Mouse (Mus musculus): ENCODE results near the gene Fabp1. TPM values are rescaled to one million over a fixed set of nuclear protein-coding genes. Genes with fewer than 3 reads are reported as not detected.

Fabp1 gene
- polyA plus RNA-seq, 1 experiment from 2014 or later, result not detected

- WGBS, result 75% methylated on average over 6 of the region's 6 CpGs
- H3K27ac ChIP-seq (ENCODE audit: low read depth), result no peak overlapping the region
- no peaks in the 10 kb centered on the region for H3K27me3 ChIP-seq (ENCODE audit: insufficient read depth, low read length)
- H3K9ac ChIP-seq, result no peak overlapping the region
- no peaks in the 10 kb centered on the region for H3K36me3 ChIP-seq (ENCODE audit: insufficient read depth)
- ATAC-seq (ENCODE audit: insufficient read depth), result no peak
- no peak for TF ChIP-seq CTCF (IDR thresholded peaks at IDR 0.05; ENCODE audit: low read depth)
- DNase-seq, result no peak
- H3K4me2 ChIP-seq, result no peak overlapping the region
- no peak overlapping the region for H3K4me3 ChIP-seq (ENCODE audit: low read depth, low read length)
- no peaks in the 10 kb centered on the region for H3K4me1 ChIP-seq (ENCODE audit: insufficient read depth)
- no peaks in the 10 kb centered on the region for H3K9me3 ChIP-seq (ENCODE audit: low read depth, low read length)
These were observed 6.4 kb upstream of the Fabp1 start for GRCm38 (mm10) chr6:71193151-71193740.

GRCm38 (mm10) chr6:71196107-71196506 lies 3.5 kb upstream of the Fabp1 start:
- TF ChIP-seq CTCF (IDR thresholded peaks at IDR 0.05; ENCODE audit: low read depth), result no peak
- Histone ChIP-seq H3K4me1 (ENCODE audit: insufficient read depth) (no peaks in the 10 kb centered on the region), H3K9ac (no peak overlapping the region), H3K4me3 (ENCODE audit: low read depth, low read length) (no peak overlapping the region), H3K4me2 (no peak overlapping the region), H3K27ac (ENCODE audit: low read depth) (no peak overlapping the region), H3K27me3 (ENCODE audit: insufficient read depth, low read length) (no peaks in the 10 kb centered on the region), H3K9me3 (ENCODE audit: low read depth, low read length) (no peaks in the 10 kb centered on the region), H3K36me3 (ENCODE audit: insufficient read depth) (no peaks in the 10 kb centered on the region)
- no peak for DNase-seq
- no peak for ATAC-seq (ENCODE audit: insufficient read depth)

- DNase-seq (no peak), ATAC-seq (ENCODE audit: insufficient read depth) (no peak)
- no peaks in the 10 kb centered on the region for H3K36me3 ChIP-seq (ENCODE audit: insufficient read depth)
- no peak overlapping the region for H3K4me2 ChIP-seq
- no peak overlapping the region for H3K27ac ChIP-seq (ENCODE audit: low read depth)
- no peak overlapping the region for H3K4me3 ChIP-seq (ENCODE audit: low read depth, low read length)
- H3K27me3 ChIP-seq (ENCODE audit: insufficient read depth, low read length), result no peaks in the 10 kb centered on the region
- WGBS, result 73% methylated on average over 13 of the region's 13 CpGs
- TF ChIP-seq CTCF (IDR thresholded peaks at IDR 0.05; ENCODE audit: low read depth), result no peak
- no peak overlapping the region for H3K9ac ChIP-seq
- H3K9me3 ChIP-seq (ENCODE audit: low read depth, low read length), result no peaks in the 10 kb centered on the region
- no peaks in the 10 kb centered on the region for H3K4me1 ChIP-seq (ENCODE audit: insufficient read depth)
These were observed 1.7 kb upstream of the Fabp1 start for GRCm38 (mm10) chr6:71197636-71198535.

- no peak overlapping the region for H3K4me3 ChIP-seq (ENCODE audit: low read depth, low read length)
- no peaks in the 10 kb centered on the region for H3K4me1 ChIP-seq (ENCODE audit: insufficient read depth)
- TF ChIP-seq CTCF (IDR thresholded peaks at IDR 0.05; ENCODE audit: low read depth), result no peak
- DNase-seq (no peak), ATAC-seq (ENCODE audit: insufficient read depth) (no peak)
- H3K4me2 ChIP-seq, result no peak overlapping the region
- H3K27me3 ChIP-seq (ENCODE audit: insufficient read depth, low read length), result no peaks in the 10 kb centered on the region
- 54% methylated on average over 5 of the region's 5 CpGs for WGBS
- H3K36me3 ChIP-seq (ENCODE audit: insufficient read depth), result no peaks in the 10 kb centered on the region
- H3K9me3 ChIP-seq (ENCODE audit: low read depth, low read length), result no peaks in the 10 kb centered on the region
- H3K9ac ChIP-seq, result no peak overlapping the region
- H3K27ac ChIP-seq (ENCODE audit: low read depth), result no peak overlapping the region
These were observed 2.3 kb downstream of the Fabp1 start for GRCm38 (mm10) chr6:71201925-71202324.

GRCm38 (mm10) chr6:71203674-71204073 lies 4.0 kb downstream of the Fabp1 start:
- WGBS, result 61% methylated on average over 5 of the region's 5 CpGs
- H3K4me2 ChIP-seq, result no peak overlapping the region

GRCm38 (mm10) chr6:71204166-71204565 lies 4.5 kb downstream of the Fabp1 start:
- ATAC-seq (ENCODE audit: insufficient read depth), result no peak
- WGBS, result 84% methylated on average over 8 of the region's 8 CpGs
- no peaks in the 10 kb centered on the region for H3K4me1 ChIP-seq (ENCODE audit: insufficient read depth)
- no peak overlapping the region for H3K4me3 ChIP-seq (ENCODE audit: low read depth, low read length)
- TF ChIP-seq CTCF (IDR thresholded peaks at IDR 0.05; ENCODE audit: low read depth), result no peak
- H3K36me3 ChIP-seq (ENCODE audit: insufficient read depth), result no peaks in the 10 kb centered on the region
- H3K27ac ChIP-seq (ENCODE audit: low read depth), result no peak overlapping the region
- no peak for DNase-seq
- no peaks in the 10 kb centered on the region for H3K27me3 ChIP-seq (ENCODE audit: insufficient read depth, low read length)
- no peaks in the 10 kb centered on the region for H3K9me3 ChIP-seq (ENCODE audit: low read depth, low read length)
- H3K9ac ChIP-seq, result no peak overlapping the region
- H3K4me2 ChIP-seq, result no peak overlapping the region

More at GRCm38 (mm10) chr6:71203674-71204073, 4.0 kb downstream of the Fabp1 start:
- H3K4me1 ChIP-seq (ENCODE audit: insufficient read depth), result no peaks in the 10 kb centered on the region
- H3K27ac ChIP-seq (ENCODE audit: low read depth), result no peak overlapping the region
- H3K9me3 ChIP-seq (ENCODE audit: low read depth, low read length), result no peaks in the 10 kb centered on the region
- TF ChIP-seq CTCF (IDR thresholded peaks at IDR 0.05; ENCODE audit: low read depth), result no peak
- H3K36me3 ChIP-seq (ENCODE audit: insufficient read depth), result no peaks in the 10 kb centered on the region
- H3K27me3 ChIP-seq (ENCODE audit: insufficient read depth, low read length), result no peaks in the 10 kb centered on the region
- H3K9ac ChIP-seq, result no peak overlapping the region
- ATAC-seq (ENCODE audit: insufficient read depth) (no peak), DNase-seq (no peak)
- H3K4me3 ChIP-seq (ENCODE audit: low read depth, low read length), result no peak overlapping the region

- Histone ChIP-seq H3K36me3 (ENCODE audit: insufficient read depth) (no peaks in the 10 kb centered on the region), H3K9me3 (ENCODE audit: low read depth, low read length) (no peaks in the 10 kb centered on the region), H3K9ac (no peak overlapping the region), H3K27ac (ENCODE audit: low read depth) (no peak overlapping the region), H3K27me3 (ENCODE audit: insufficient read depth, low read length) (no peaks in the 10 kb centered on the region), H3K4me2 (no peak overlapping the region), H3K4me1 (ENCODE audit: insufficient read depth) (no peaks in the 10 kb centered on the region), H3K4me3 (ENCODE audit: low read depth, low read length) (no peak overlapping the region)
- ATAC-seq (ENCODE audit: insufficient read depth), result no peak
- DNase-seq, result no peak
- TF ChIP-seq CTCF (IDR thresholded peaks at IDR 0.05; ENCODE audit: low read depth), result no peak
- 71% methylated on average over 2 of the region's 2 CpGs for WGBS
These were observed 9.1 kb downstream of the Fabp1 start for GRCm38 (mm10) chr6:71208691-71209090.

Measured in lung, embryonic 14.5 days (tissue).